Mouse (Mus musculus) E14TG2a.4 (cell line): ENCODE results near the gene 3110009E18Rik.

ENCODE experiments used
- CTCF ChIP-seq: conservative IDR thresholded peaks from 2 replicates; pipeline ENCODE4 v1.5.1; 2014; ENCODE audit warnings: low read length
- NANOG ChIP-seq: IDR thresholded peaks from 2 replicates; pipeline ENCODE4 v1.6.1; 2014; ENCODE audit warnings: borderline replicate concordance, low read length, mixed read lengths
- POU5F1 ChIP-seq: IDR thresholded peaks from 2 replicates; pipeline ENCODE4 v1.6.1; 2014; ENCODE audit warnings: low read length, borderline replicate concordance

DNA sequence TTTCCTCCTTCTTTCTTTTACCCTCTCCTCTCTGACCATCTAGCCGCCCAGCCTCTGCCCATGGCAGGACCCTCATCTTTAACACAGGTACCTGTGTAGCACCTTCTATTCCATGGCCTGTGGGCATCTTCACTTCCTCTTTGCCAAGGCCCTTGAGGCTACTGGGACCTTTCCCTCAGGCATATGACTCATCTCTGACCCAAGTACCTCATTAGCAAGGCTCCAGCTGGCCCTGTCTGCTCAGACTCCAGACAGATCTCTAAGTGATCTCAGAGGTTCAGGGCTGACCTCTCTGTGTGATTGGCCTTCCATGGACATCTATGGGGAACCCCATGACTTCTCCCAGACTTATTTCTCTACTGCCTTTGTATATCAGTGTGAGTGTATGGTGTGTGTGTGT lies 40.4 kb upstream of the 3110009E18Rik start:
- TF ChIP-seq CTCF (no peak), POU5F1 (no peak), NANOG (no peak)
